Comparison of ENCODE assay signal across 28 mouse cellular contexts in the genomic region with DNA sequence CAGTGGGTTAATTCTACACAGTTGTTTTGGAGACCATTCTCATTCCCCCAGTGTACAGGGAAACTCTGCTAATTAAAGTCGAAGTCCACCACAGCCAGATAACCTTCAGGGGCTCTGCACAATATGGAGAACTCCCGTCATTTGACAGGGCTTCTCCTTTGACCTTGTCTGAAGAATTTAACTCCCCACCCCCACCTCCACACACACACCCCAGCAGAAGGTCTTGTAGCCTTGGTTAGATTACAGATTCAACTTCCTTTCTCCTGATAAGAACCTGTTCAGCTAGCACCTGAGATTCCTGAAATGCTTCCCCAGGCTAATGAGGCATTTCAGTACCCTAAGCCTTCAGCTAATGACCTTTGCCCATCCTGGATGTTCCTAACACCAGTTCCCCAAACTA.
A peak's percentile ranks its signal among the peaks of the same experiment; 100 is the strongest.
DNase-seq lines count a peak whose midpoint lies in the region; ATAC-seq and TF ChIP-seq lines count a peak whose summit lies in the region.
"Had no signal": no experiment of that assay in that cellular context is flagged by ENCODE, and none has a peak within 500 bp of the region (broad histone marks: within the 10 kb centered on the region; RNA-seq: fewer than 3 reads in every experiment).

No protein-coding gene starts in this region.

- 0 out of 2 replicates have a peak, but pooled peaks cover 3% of the 10 kb centered on the region for H3K4me1 ChIP-seq in lung, postnatal 0 days (ENCODE audit: insufficient read depth, low read depth, low read length)
- H3K4me1 ChIP-seq in intestine, embryonic 16.5 days (ENCODE audit: control insufficient read depth, insufficient read depth, low read length): peaks cover 2% of the 10 kb centered on the region; the same call in 1 of the 2 replicates
- H3K4me1 ChIP-seq: forebrain, embryonic 12.5 days; hindbrain, embryonic 10.5 days had no signal

- H3K4me3 ChIP-seq in lung, postnatal 0 days (ENCODE audit: low read depth, low read length): no peak overlapping the region
- no peak overlapping the region for H3K4me3 ChIP-seq in intestine, embryonic 16.5 days (ENCODE audit: low read length)
- H3K4me3 ChIP-seq: embryonic facial prominence, embryonic 10.5 days; embryonic facial prominence, embryonic 13.5 days; erythroblast, embryonic 14.5 days; forebrain, embryonic 12.5 days; forebrain, embryonic 15.5 days; heart, embryonic 12.5 days; heart, embryonic 15.5 days; hindbrain, embryonic 10.5 days; hindbrain, embryonic 13.5 days had no signal

- no peak overlapping the region for H3K4me2 ChIP-seq in lung, postnatal 0 days (replicated peaks; ENCODE audit: low read depth, low read length)
- H3K4me2 ChIP-seq in intestine, embryonic 16.5 days (ENCODE audit: low read depth, low read length): no peak overlapping the region
- H3K4me2 ChIP-seq: embryonic facial prominence, embryonic 13.5 days; forebrain, embryonic 12.5 days; forebrain, embryonic 15.5 days; heart, embryonic 12.5 days; heart, embryonic 15.5 days; hindbrain, embryonic 13.5 days had no signal

- ATAC-seq in lung, postnatal 0 days: peak; percentile 28
- ATAC-seq in intestine, embryonic 16.5 days: peak; percentile 77
- ATAC-seq: CD4-positive, CD25-positive, alpha-beta regulatory T cell, adult 4 months; forebrain, embryonic 15.5 days; hindbrain, embryonic 16.5 days had no signal

- H3K27ac ChIP-seq in lung, postnatal 0 days (ENCODE audit: low read length): no peak overlapping the region
- no peak overlapping the region for H3K27ac ChIP-seq in intestine, embryonic 16.5 days (ENCODE audit: low read length)
- H3K27ac ChIP-seq: embryonic facial prominence, embryonic 10.5 days; embryonic facial prominence, embryonic 13.5 days; forebrain, embryonic 12.5 days; forebrain, embryonic 15.5 days; heart, embryonic 15.5 days; hindbrain, embryonic 10.5 days; hindbrain, embryonic 13.5 days had no signal

- no peak for TF ChIP-seq CTCF in lung, postnatal 0 days (IDR thresholded peaks at IDR 0.05)

- intact Hi-C loops in left cerebral cortex, postnatal 36 days (cut with DNase I): no loop called here

- DNase-seq in lung, postnatal 0 days (ENCODE audit: low spot score): no peak
- DNase-seq in lung, postnatal 4 days: no peak
- peak; percentile 46 for DNase-seq in R1 (ENCODE audit: low read depth, low spot score)
- no peak for DNase-seq in right cerebral cortex, postnatal 25 days
- no peak for DNase-seq in left cerebral cortex, postnatal 36 days (ENCODE audit: low spot score in 2 of 2)
- DNase-seq: adrenal gland, adult 2 months; adrenal gland, postnatal 14 days; cerebellum, adult 11 months; cerebellum, adult 8-10 months; cerebellum, postnatal 10 days; cerebellum, postnatal 36 days; embryo, embryonic 11 days; gastrocnemius, postnatal 25 days; heart, adult 18-20 months; heart, postnatal 10 days; heart, postnatal 36 days had no signal

- H3K9ac ChIP-seq in lung, postnatal 0 days (replicated peaks; ENCODE audit: low read depth): no peak overlapping the region
- H3K9ac ChIP-seq in intestine, embryonic 16.5 days (ENCODE audit: low read depth, low read length): no peak overlapping the region
- H3K9ac ChIP-seq: embryonic facial prominence, embryonic 13.5 days; forebrain, embryonic 12.5 days; forebrain, embryonic 15.5 days; heart, embryonic 12.5 days; heart, embryonic 15.5 days; hindbrain, embryonic 13.5 days had no signal

- TF ChIP-seq EP300 in lung, postnatal 0 days (IDR thresholded peaks at IDR 0.05): no peak

- 39% methylated on average over 2 of the region's 2 CpGs for WGBS in lung, postnatal 0 days
- 41% methylated on average over 2 of the region's 2 CpGs for WGBS in intestine, embryonic 16.5 days

- H3K27me3 ChIP-seq in lung, postnatal 0 days (replicated peaks; ENCODE audit: insufficient read depth, low read length): no peaks in the 10 kb centered on the region
- H3K27me3 ChIP-seq in intestine, embryonic 16.5 days (replicated peaks; ENCODE audit: control insufficient read depth, insufficient read depth, low read length): no peaks in the 10 kb centered on the region
- H3K27me3 ChIP-seq: embryonic facial prominence, embryonic 13.5 days; forebrain, embryonic 12.5 days; forebrain, embryonic 15.5 days; heart, embryonic 12.5 days; heart, embryonic 15.5 days; hindbrain, embryonic 13.5 days had no signal

- no peaks in the 10 kb centered on the region for H3K9me3 ChIP-seq in lung, postnatal 0 days (ENCODE audit: low read length)
- H3K9me3 ChIP-seq in intestine, embryonic 16.5 days (ENCODE audit: control insufficient read depth, low read length): no peaks in the 10 kb centered on the region
- H3K9me3 ChIP-seq: embryonic facial prominence, embryonic 10.5 days; embryonic facial prominence, embryonic 13.5 days; forebrain, embryonic 12.5 days; forebrain, embryonic 15.5 days; heart, embryonic 12.5 days; heart, embryonic 15.5 days; hindbrain, embryonic 10.5 days; hindbrain, embryonic 13.5 days had no signal

- no peaks in the 10 kb centered on the region for H3K36me3 ChIP-seq in lung, postnatal 0 days (ENCODE audit: insufficient read depth, low read length)
- no peaks in the 10 kb centered on the region for H3K36me3 ChIP-seq in intestine, embryonic 16.5 days (ENCODE audit: control insufficient read depth, insufficient read depth, low read length)
- H3K36me3 ChIP-seq: embryonic facial prominence, embryonic 10.5 days; embryonic facial prominence, embryonic 13.5 days; forebrain, embryonic 12.5 days; forebrain, embryonic 15.5 days; heart, embryonic 12.5 days; heart, embryonic 15.5 days; hindbrain, embryonic 10.5 days; hindbrain, embryonic 13.5 days had no signal
